Mouse (Mus musculus): ENCODE data around the gene Gm13290.
"Not testable (repeated sequence)": the region's sequence is repeated elsewhere in the genome, so short reads cannot be mapped to it uniquely, and the experiment has no call there.

The Gm13290 gene

DNA sequence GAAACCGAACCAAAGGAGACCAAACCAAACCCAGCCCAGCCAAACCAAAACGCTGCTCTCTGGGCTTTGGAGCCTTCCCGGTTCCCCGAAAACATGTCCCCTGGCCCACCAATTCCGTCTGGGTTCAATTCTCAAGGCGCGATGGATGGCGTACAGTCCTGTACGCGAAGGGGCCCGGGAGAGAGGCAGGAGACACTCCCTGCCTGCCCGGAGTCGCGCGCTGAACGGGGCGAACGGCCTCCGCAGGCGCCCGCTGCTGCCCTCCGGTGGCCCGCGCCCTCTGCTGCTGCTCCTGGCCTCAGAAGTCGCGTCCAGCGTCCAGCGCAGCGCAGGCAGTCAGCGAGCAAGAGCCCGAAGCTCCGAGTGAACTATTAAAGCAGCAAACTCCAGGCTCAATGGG is at the start of gene Gm13290:
Gene Gm13290 (plus strand): TSS at position 301 of the 400 bp plus-strand sequence.
- not testable (repeated sequence) for DNase-seq (ENCODE audit: low read depth, low spot score)

DNA sequence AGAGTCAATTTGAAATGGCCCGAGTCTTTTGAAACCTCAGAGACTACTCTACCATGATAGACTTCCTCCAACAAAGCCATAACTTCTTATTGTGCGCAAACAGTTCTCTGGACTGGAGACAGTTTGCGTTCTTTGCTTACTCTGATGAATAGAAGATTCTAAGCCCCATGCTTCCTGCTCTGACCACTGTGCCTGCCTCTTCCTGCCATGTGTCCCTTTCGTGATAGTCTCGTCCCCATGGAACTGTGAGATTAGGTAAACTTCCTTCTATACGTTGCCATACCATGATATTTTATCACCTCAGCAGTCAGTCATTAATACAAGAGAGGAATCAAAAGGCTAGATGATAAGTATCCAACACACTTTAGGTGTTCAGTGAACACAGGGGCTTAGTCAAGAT is 46.9 kb upstream of the Gm13290 start:
- DNase-seq (ENCODE audit: low read depth, low spot score): no peak

DNA sequence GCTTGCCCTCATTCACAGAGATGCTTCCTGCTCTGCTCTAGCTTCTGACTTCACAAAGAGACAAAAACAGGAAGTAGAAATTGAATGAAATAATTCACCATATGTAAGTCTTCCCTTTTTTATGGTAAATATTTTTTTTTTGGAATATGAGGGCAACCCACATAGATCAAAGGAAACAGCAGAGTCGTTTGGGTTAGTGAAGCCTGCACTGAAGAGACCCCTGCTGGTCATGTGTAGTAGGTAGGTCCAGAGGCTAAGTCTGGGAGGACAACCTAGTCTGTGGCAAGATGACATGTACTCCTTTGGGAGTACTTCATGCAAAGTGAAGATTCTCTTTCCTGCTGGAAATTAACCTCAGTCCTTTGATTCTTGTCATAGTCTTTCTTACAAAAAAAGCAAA is 46.3 kb upstream of the Gm13290 start:
- DNase-seq (ENCODE audit: low read depth, low spot score): peak; percentile 35

DNA sequence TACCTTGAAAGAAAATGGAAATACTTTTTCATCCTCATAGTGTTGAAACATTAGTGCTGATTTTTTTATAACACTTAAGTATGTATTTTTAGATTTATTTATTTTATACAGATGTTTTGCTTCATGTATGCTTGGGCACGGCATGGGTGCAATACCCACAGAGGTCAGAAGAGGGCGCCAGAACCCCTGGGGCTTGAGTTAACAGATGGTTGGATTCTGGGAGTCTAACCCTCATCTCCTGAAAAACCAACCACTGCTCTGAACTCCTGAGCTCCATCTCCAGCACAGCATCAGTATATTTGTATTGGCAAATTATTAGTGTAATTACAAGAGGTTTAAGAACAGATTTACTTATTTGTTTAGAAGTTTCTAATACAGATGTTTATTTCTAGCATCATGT is 35.2 kb upstream of the Gm13290 start:
- DNase-seq (ENCODE audit: low read depth, low spot score): peak; percentile 73

DNA sequence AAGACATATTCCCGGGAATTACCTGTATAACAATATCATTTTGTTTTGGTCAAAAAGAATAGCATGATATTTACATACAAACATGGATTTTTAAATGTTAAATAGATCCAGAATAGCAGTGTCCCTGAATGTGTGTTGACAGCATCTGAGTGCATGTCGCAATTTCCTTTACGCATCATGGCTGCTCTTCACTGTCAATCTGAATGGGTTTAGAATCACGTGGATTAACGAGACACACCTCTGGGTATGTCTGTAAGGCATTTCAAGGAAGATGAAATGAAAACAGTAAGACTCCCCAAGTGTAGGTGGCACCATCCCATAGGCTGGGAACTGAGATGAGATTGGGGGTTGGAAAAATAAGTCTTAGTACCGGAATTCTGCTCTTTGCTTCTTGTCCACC is 34.6 kb upstream of the Gm13290 start:
- no peak for DNase-seq (ENCODE audit: low read depth, low spot score)

DNA sequence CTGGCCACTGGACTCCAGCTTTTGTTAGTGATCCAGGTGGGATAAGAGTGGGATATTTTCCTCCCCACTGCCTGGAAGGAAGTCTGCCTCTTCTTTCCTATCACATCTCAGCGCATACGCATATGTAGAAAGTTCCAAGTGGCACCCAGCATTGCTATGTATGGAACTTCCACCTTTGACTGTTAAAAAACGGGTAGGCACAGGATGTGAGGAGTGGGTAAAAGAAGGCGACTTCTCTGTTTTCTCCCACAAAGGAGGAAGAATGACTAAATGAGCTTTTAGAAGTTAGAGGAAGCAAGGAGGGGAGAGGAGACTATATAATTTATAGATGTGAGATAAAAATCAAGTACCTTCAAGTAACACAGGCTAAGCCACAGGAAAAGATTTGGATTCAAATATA is 32.2 kb upstream of the Gm13290 start:
- DNase-seq (ENCODE audit: low read depth, low spot score): no peak

DNA sequence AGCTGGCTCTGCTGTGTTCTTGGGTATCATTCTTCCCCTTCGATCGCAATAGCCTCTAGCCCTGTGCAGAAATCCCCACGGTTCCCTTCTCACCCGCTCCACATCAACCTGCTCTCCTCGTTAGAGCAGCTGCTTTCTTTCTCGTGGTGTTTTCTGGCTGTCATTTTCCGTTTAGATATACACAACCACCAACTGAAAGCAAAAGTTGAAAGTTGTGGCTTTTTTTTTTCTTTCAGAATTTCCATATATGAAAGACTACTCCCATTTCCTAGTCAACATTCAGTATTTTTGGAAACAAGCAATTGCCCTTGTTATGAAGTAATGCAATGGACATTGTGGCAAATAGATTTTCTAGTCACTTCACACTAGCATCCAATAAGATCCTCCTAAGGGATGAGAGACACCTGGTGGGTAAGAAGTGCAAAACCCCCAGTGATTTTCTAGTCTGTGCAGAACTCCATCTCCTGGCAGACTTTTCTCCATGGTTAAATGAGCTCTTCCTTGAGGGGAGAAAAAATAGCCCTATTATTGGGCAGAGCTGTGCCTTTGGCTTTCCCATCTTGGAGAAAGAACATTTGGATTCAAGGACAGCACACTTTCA is 30.8 kb upstream of the Gm13290 start:
- no peak for DNase-seq (ENCODE audit: low read depth, low spot score)

DNA sequence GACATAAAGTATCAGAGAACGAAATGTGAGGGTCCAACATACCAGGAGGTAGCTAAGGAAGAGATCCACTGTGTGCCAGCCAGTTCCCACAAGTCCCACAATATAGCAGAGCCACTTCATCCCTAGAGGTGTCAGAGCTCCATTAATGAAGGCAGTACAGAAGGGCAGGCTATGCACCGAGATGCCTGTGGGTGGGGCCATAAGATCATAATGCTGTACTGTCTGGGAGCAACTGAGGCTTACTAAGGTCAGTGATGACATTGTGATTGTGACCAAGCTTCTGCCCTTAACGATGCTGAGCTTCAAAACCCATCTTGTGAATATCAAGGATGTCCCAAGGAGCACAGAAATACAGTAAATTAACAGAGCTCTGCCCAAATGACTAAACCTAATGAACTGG is 29.4 kb upstream of the Gm13290 start:
- no peak for DNase-seq (ENCODE audit: low read depth, low spot score)

DNA sequence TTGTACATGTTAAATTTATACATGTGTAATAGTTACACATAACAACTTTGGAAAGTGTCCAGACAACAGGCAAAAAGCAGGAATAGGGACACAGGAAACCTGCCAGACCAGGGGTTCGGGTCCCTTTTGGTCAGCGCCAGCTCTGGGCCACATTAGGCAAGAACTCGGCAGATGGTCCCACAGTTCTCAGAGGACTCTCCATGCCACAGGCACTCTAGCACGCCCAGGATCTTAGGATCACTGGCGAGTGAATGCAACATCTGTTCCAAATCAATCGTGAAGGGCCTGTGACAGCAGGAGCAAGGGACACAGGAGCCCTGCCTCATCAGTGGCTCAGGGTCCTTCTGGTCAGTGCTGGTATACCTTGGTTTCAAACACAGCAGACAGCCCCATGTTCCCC is 23.7 kb upstream of the Gm13290 start:
- DNase-seq (ENCODE audit: low read depth, low spot score): no peak

DNA sequence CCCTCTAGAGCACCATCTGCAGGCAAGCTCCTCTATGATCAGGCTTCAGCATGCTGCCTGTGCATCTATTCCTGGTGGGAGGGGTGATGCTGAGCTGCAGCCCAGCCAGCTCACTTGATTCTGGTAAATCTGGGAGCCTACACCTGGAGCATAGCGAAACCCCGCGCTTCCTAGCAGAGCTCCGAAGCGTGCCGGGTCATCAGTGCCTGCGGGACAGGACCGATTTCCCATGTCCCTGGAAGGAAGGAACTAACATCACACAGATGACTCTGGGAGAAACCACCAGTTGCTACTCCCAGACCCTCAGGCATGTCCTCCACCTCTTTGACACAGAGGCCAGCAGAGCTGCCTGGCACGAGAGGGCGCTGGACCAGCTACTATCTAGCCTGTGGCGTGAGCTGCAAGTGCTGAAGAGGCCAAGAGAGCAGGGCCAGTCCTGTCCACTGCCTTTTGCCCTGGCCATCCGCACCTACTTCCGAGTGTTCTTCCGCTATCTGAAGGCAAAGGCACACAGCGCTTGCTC is 18.8 kb upstream of the Gm13290 start, which contains the start of gene Gm13271:
Gene Gm13271 (plus strand): TSS at position 51 of the 523 bp plus-strand sequence.
- not testable (repeated sequence) for DNase-seq (ENCODE audit: low read depth, low spot score)

DNA sequence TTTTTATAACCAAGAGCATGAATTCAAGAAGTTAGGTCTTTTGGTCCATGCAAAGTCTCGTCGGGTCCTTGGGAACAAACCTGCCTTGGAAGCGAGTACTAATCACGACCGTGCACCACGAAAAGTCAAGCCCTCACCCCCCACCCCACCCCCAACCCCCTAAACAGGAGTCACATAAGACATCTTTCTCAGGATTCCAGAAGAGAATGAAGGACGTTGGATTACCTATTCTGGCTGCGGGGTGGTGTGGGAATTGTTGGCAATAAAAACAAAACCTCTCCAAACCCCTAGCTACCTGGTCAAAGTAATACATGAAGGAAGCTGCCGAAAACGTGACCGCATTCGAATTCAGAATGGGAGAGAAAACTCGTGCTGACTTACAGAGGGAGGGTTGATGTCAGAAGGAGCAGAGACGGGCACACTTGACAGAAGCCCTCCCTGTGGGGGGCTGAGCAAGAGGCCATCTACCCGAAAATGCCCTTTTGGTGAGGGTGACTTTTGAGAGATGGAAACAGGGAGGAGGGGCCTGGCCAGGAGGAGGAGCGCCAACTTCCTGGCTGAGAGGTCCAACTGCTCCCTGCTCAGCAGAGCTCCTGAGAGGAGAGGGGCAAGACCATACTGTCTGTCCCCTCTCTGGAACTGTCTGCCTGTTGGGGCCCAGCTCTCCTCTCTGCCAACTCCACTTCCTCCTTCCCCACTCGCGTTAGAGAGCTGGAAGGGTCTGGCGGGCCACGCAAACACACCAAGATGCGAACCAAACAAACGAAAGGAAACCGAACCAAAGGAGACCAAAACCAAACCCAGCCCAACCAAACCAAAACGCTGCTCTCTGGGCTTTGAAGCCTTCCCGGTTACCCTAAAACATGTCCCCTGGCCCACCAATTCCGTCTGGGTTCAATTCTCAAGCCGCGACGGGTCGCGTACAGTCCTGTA is 16.8 kb upstream of the Gm13290 start:
- DNase-seq (ENCODE audit: low read depth, low spot score): not testable (repeated sequence)

DNA sequence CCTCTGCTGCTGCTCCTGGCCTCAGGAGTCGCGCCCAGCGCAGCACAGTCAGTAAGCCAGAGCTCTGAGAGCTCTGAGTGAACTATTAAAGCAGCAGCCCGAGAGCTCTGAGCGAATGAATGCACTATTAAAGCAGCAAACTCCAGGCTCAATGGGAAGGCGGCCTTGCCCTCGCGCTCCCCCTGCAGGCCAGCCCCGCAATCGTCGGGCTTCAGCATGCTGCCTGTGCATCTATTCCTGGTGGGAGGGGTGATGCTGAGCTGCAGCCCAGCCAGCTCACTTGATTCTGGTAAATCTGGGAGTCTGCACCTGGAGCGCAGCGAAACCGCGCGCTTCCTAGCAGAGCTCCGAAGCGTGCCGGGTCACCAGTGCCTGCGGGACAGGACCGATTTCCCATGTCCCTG is 16.0 kb upstream of the Gm13290 start:
- peak; percentile 90 for DNase-seq (ENCODE audit: low read depth, low spot score)

DNA sequence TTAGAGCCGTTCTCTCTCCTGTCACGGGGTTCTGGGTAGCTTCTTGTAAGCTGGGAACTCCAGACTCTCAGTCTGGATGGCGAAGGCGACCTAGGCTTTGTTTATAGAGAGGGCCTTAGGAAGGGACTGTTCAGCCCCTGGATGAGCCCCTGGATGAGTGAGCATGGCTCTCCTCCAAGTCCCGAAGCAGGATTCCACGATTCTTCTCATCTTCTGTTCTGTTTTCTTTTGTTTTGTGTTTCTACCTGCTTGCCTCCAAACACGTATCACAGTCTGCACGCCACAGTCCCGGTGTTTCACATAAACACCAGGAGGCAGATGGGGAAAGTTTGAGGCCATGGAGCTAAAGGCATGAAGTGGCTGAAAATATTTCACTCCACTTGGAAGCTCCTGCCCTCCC is 14.9 kb upstream of the Gm13290 start:
- DNase-seq (ENCODE audit: low read depth, low spot score): not testable (repeated sequence)

DNA sequence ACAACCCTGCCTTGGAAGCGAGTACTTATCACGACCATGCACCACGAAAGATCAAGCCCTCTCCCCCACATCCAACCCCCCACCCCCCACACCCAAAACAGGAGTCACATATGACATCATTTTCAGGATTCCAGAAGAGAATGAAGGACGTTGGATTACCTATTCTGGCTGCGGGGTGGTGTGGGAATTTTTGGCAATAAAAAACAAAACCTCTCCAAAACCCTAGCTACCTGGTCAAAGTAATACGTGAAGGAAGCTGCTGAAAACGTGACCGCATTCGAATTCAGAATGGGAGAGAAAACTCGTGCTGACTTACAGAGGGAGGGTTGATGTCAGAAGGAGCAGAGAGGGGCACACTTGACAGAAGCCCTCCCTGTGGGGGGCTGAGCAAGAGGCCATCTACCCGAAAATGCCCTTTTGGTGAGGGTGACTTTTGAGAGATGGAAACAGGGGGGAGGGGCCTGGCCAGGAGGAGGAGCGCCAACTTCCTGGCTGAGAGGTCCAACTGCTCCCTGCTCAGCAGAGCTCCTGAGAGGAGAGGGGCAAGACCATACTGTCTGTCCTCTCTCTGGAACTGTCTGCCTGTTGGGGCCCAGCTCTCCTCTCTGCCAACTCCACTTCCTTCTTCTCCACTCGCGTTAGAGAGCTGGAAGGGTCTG is 13.9 kb upstream of the Gm13290 start, which contains the start of gene Gm13283:
Gene Gm13283 (plus strand): TSS at position 510 of the 659 bp plus-strand sequence.
- not testable (repeated sequence) for DNase-seq (ENCODE audit: low read depth, low spot score)

DNA sequence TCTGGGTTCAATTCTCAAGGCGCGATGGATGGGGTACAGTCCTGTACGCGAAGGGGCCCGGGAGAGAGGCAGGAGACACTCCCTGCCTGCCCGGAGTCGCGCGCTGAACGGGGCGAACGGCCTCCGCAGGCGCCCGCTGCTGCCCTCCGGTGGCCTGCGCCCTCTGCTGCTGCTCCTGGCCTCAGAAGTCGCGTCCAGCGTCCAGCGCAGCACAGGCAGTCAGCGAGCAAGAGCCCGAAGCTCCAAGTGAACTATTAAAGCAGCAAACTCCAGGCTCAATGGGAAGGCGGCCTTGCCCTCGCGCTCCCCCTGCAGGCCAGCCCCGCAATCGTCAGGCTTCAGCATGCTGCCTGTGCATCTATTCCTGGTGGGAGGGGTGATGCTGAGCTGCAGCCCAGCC is 13.2 kb upstream of the Gm13290 start:
- peak; percentile 85 for DNase-seq (ENCODE audit: low read depth, low spot score)

DNA sequence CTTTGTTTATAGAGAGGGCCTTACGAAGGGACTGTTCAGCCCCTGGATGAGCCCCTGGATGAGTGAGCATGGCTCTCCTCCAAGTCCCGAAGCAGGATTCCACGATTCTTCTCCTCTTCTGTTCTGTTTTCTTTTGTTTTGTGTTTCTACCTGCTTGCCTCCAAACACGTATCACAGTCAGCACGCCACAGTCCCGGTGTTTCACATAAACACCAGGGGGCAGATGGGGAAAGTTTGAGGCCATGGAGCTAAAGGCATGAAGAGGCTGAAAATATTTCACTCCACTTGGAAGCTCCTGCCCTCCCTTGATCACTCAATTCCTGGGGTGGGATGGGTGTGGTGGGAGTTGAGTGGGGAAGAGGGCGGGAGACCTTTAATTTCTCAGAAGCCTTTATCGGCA is 11.9 kb upstream of the Gm13290 start:
- DNase-seq (ENCODE audit: low read depth, low spot score): not testable (repeated sequence)

DNA sequence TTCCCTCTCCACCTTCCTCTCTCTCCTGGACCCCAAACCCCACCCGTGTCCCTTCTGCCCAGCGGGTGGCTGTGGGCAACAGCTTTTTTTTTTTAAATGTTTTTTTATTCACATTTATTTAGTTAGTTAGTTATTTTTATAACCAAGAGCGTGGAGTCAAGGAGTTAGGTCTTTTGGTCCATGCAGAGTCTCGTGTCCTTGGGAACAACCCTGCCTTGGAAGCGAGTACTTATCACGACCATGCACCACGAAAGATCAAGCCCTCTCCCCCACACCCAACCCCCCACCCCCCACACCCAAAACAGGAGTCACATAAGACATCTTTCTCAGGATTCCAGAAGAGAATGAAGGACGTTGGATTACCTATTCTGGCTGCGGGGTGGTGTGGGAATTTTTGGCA is 11.3 kb upstream of the Gm13290 start:
- DNase-seq (ENCODE audit: low read depth, low spot score): not testable (repeated sequence)

DNA sequence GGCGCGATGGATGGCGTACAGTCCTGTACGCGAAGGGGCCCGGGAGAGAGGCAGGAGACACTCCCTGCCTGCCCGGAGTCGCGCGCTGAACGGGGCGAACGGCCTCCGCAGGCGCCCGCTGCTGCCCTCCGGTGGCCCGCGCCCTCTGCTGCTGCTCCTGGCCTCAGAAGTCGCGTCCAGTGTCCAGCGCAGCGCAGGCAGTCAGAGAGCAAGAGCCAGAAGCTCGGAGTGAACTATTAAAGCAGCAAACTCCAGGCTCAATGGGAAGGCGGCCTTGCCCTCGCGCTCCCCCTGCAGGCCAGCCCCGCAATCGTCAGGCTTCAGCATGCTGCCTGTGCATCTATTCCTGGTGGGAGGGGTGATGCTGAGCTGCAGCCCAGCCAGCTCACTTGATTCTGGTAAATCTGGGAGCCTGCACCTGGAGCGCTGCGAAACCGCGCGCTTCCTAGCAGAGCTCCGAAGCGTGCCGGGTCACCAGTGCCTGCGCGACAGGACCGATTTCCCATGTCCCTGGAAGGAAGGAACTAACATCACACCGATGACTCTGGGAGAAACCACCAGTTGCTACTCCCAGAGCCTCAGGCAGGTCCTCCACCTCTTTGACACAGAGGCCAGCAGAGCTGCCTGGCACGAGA is 10.1 kb upstream of the Gm13290 start:
- DNase-seq (ENCODE audit: low read depth, low spot score): peak; percentile 84

DNA sequence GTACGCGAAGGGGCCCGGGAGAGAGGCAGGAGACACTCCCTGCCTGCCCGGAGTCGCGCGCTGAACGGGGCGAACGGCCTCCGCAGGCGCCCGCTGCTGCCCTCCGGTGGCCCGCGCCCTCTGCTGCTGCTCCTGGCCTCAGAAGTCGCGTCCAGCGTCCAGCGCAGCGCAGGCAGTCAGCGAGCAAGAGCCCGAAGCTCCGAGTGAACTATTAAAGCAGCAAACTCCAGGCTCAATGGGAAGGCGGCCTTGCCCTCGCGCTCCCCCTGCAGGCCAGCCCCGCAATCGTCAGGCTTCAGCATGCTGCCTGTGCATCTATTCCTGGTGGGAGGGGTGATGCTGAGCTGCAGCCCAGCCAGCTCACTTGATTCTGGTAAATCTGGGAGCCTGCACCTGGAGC is 3.0 kb downstream of the Gm13290 start, which contains the start of gene Gm13289:
Gene Gm13289 (plus strand): TSS at position 301 of the 400 bp plus-strand sequence.
- not testable (repeated sequence) for DNase-seq (ENCODE audit: low read depth, low spot score)

DNA sequence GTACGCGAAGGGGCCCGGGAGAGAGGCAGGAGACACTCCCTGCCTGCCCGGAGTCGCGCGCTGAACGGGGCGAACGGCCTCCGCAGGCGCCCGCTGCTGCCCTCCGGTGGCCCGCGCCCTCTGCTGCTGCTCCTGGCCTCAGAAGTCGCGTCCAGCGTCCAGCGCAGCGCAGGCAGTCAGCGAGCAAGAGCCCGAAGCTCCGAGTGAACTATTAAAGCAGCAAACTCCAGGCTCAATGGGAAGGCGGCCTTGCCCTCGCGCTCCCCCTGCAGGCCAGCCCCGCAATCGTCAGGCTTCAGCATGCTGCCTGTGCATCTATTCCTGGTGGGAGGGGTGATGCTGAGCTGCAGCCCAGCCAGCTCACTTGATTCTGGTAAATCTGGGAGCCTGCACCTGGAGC is 5.9 kb downstream of the Gm13290 start, which contains the start of gene Gm13272:
Gene Gm13272 (plus strand): TSS at position 301 of the 400 bp plus-strand sequence.
- DNase-seq (ENCODE audit: low read depth, low spot score): not testable (repeated sequence)

DNA sequence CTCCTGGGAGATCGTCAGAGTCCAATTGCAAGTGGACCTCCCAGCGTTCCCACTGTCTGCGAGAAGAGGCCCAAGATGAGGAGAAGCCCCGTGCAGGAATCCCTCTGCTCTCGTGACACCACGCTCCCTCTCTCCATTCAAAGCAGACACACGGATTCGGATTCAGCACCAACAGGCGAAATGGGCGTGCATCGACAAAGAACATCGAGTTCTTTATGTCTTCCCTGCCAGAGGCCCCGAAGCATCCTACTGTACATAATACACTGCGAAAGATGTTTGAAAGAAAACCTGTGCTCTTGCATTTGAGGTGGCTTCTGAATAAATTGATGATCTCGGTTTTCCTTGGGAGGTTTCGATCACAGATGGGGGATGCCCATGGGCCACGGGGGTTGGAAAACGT is 6.7 kb downstream of the Gm13290 start:
- DNase-seq (ENCODE audit: low read depth, low spot score): not testable (repeated sequence)
